Mouse (Mus musculus) adrenal gland, adult 8-10 months (tissue): ENCODE data around the gene Gtpbp3. TPM values are rescaled to one million over a fixed set of nuclear protein-coding genes. Genes with fewer than 3 reads are reported as not detected.

Source experiments
- DNase-seq: peaks from one replicate; pipeline ENCODE4 v3.0.0; 2022
- total RNA-seq, 4 experiments: library from RNA; stranded (reverse); gene quantifications; 2 replicates each; pipeline ENCODE4 v1.2.4; 2022

Gene Gtpbp3
- total RNA-seq, 4 experiments from 2014 or later = 23.1 to 32.0 (median 29.0) TPM

- no peak for DNase-seq
Observed at GRCm38 (mm10) chr8:71534263-71534810, 46.4 kb downstream of the Gtpbp3 start.

DNA sequence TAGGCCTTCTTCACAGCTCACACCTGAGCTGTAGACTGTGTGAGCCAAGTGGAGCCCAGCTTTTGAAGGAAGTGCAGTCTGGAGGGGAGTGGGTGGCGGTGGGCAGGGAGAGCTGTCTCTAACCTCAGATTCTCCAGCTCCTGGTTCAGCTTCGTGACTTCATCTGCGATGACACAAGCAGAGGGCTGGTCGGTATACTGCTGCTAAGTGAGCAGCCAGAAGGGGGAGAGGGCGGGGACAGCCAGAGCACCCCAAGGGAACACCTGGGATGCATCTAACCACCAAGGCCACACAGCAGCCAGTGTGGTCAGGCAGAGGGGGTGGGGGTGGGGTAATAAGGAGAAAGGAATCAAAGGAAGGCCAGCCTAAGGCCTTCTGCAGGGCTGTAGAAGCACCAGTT, 47.8 kb downstream of the Gtpbp3 start:
- no peak for DNase-seq

- peak; percentile 91 for DNase-seq
Observed at GRCm38 (mm10) chr8:71537028-71537867, 49.3 kb downstream of the Gtpbp3 start, which contains the start of gene Bst2. Gene Bst2, minus strand, starts transcription at chr8:71537456.

- DNase-seq = peak; percentile 99
Observed at GRCm38 (mm10) chr8:71542632-71543343, 54.9 kb downstream of the Gtpbp3 start, which contains the start of gene Mvb12a. Gene Mvb12a, plus strand, starts transcription at chr8:71542922.

GRCm38 (mm10) chr8:71543755-71544154, 55.9 kb downstream of the Gtpbp3 start:
- no peak for DNase-seq

- no peak for DNase-seq
Observed at GRCm38 (mm10) chr8:71545053-71545452, 57.1 kb downstream of the Gtpbp3 start.

- no peak for DNase-seq
Observed at GRCm38 (mm10) chr8:71547590-71547989, 59.7 kb downstream of the Gtpbp3 start.

Other genes starting within 250 kb of the Gtpbp3 start
- 10 to 100 TPM; 35.6 to 57.9 (median 44.9) TPM for gene Myo9b, start 215.4 kb upstream of the Gtpbp3 start, total RNA-seq
- 10 to 100 TPM; 11.0 to 22.3 (median 16.0) TPM for gene Haus8, start 215.2 kb upstream of the Gtpbp3 start, total RNA-seq
- 100 to 1,000 TPM; 203 to 262 (median 232) TPM for gene Use1, start 121.3 kb upstream of the Gtpbp3 start, total RNA-seq
- 10 to 100 TPM; 15.9 to 18.8 (median 17.7) TPM for gene Ocel1, start 116.8 kb upstream of the Gtpbp3 start, total RNA-seq
- 10 to 100 TPM; 59.1 to 67.2 (median 62.7) TPM for gene Nr2f6, start 106.1 kb upstream of the Gtpbp3 start, total RNA-seq
- 10 to 100 TPM; 11.4 to 25.1 (median 18.2) TPM for gene Ushbp1, start 92.3 kb upstream of the Gtpbp3 start, total RNA-seq
- 100 to 1,000 TPM; 101 to 137 (median 120) TPM for gene Babam1, start 91.2 kb upstream of the Gtpbp3 start, total RNA-seq
- gene Ankle1, start 82.1 kb upstream of the Gtpbp3 start, total RNA-seq = 1 to 10 TPM in 1 of 4 experiments, under 1 TPM in 2, not detected in 1; 0.56 to 1.2 (median 0.92) TPM
- 10 to 100 TPM; 85.3 to 96.2 (median 92.1) TPM for gene Abhd8, start 24.4 kb upstream of the Gtpbp3 start, total RNA-seq
- 100 to 1,000 TPM in 1 of 4 experiments, 10 to 100 TPM in 3; 64.7 to 108 (median 88.7) TPM for gene Mrpl34, start 23.1 kb upstream of the Gtpbp3 start, total RNA-seq
- gene Dda1, start 18.9 kb upstream of the Gtpbp3 start, total RNA-seq = 10 to 100 TPM; 51.7 to 65.2 (median 57.9) TPM
- gene Ano8, start 2.1 kb upstream of the Gtpbp3 start, total RNA-seq = 10 to 100 TPM; 13.5 to 24.7 (median 20.6) TPM
- 100 to 1,000 TPM; 195 to 255 (median 230) TPM for gene Plvap, start 23.6 kb downstream of the Gtpbp3 start, total RNA-seq
- not detected for gene Ccdc194, start 37.6 kb downstream of the Gtpbp3 start, total RNA-seq
- 10 to 100 TPM; 54.3 to 91.2 (median 67.9) TPM for gene Bst2, start 49.4 kb downstream of the Gtpbp3 start, total RNA-seq
- 10 to 100 TPM; 72.6 to 87.3 (median 82.3) TPM for gene Mvb12a, start 54.8 kb downstream of the Gtpbp3 start, total RNA-seq
- 1 to 10 TPM; 5.1 to 7.0 (median 5.8) TPM for gene Tmem221, start 70.8 kb downstream of the Gtpbp3 start, total RNA-seq
- 1 to 10 TPM in 1 of 4 experiments, under 1 TPM in 3; 0.40 to 1.3 (median 0.49) TPM for gene Nxnl1, start 78.5 kb downstream of the Gtpbp3 start, total RNA-seq
- gene Slc27a1, start 80.8 kb downstream of the Gtpbp3 start, total RNA-seq = 100 to 1,000 TPM; 141 to 186 (median 160) TPM
- 100 to 1,000 TPM; 116 to 141 (median 124) TPM for gene Pgls, start 104.1 kb downstream of the Gtpbp3 start, total RNA-seq
- 1 to 10 TPM; 1.5 to 3.0 (median 2.3) TPM for gene Fam129c, start 109.5 kb downstream of the Gtpbp3 start, total RNA-seq
- gene Colgalt1, start 122.9 kb downstream of the Gtpbp3 start, total RNA-seq = 10 to 100 TPM; 64.7 to 78.0 (median 69.1) TPM
- 10 to 100 TPM in 3 of 4 experiments, 1 to 10 TPM in 1; 9.8 to 11.8 (median 11.4) TPM for gene Unc13a, start 183.7 kb downstream of the Gtpbp3 start, total RNA-seq
- 10 to 100 TPM; 10.7 to 21.8 (median 16.6) TPM for gene Jak3, start 188.2 kb downstream of the Gtpbp3 start, total RNA-seq
- 10 to 100 TPM in 1 of 4 experiments, 1 to 10 TPM in 3; 3.9 to 12.3 (median 7.1) TPM for gene Insl3, start 201.1 kb downstream of the Gtpbp3 start, total RNA-seq
- 1 to 10 TPM; 3.0 to 5.1 (median 4.4) TPM for gene B3gnt3, start 213.7 kb downstream of the Gtpbp3 start, total RNA-seq
- 1 to 10 TPM; 2.1 to 6.2 (median 3.7) TPM for gene Fcho1, start 237.6 kb downstream of the Gtpbp3 start, total RNA-seq